Mouse (Mus musculus) liver, embryonic 15.5 days (tissue): ENCODE measurements around the gene Olfr1143. TPM values are rescaled to one million over a fixed set of nuclear protein-coding genes. Genes with fewer than 3 reads are reported as not detected.

Experiments used
- ATAC-seq: fragments of 200-750 bp; cut with Nextera tagmentation; 2 replicates; pipeline ENCODE4 v1.8.0; 2017; ENCODE audit warnings: moderate number of reproducible peaks, mild to moderate bottlenecking, moderate library complexity; ENCODE audit not compliant: insufficient read depth
- H3K27ac ChIP-seq: fragments of 300-500 bp; sonication (generic); replicated peaks from 2 replicates; pipeline ENCODE4 v1.5.1; 2015; ENCODE audit warnings: mild to moderate bottlenecking, inconsistent platforms
- H3K27me3 ChIP-seq: fragments of 300-500 bp; sonication (generic); 2 replicates; pipeline ENCODE4 v1.6.1; 2015; ENCODE audit warnings: mild to moderate bottlenecking, inconsistent platforms
- H3K36me3 ChIP-seq: fragments of 300-500 bp; sonication (generic); replicated peaks from 2 replicates; pipeline ENCODE4 v1.6.1; 2015; ENCODE audit warnings: moderate library complexity, mild to moderate bottlenecking, inconsistent platforms
- H3K4me1 ChIP-seq: fragments of 300-500 bp; sonication (generic); replicated peaks from 2 replicates; pipeline ENCODE4 v1.6.1; 2015; ENCODE audit warnings: inconsistent platforms
- H3K4me2 ChIP-seq: fragments of 300-500 bp; sonication (generic); 2 replicates; pipeline ENCODE4 v1.6.1; 2015; ENCODE audit warnings: moderate library complexity, mild to moderate bottlenecking, inconsistent platforms
- H3K4me3 ChIP-seq: fragments of 300-500 bp; sonication (generic); replicated peaks from 2 replicates; pipeline ENCODE4 v1.5.1; 2015; ENCODE audit warnings: mild to moderate bottlenecking, inconsistent platforms
- H3K9ac ChIP-seq: fragments of 300-500 bp; sonication (generic); 2 replicates; pipeline ENCODE4 v1.6.1; 2015; ENCODE audit warnings: moderate library complexity, mild to moderate bottlenecking, inconsistent platforms
- H3K9me3 ChIP-seq: fragments of 300-500 bp; sonication (generic); replicated peaks from 2 replicates; pipeline ENCODE4 v1.6.1; 2016; ENCODE audit warnings: inconsistent platforms
- WGBS: fragments of 180-500 bp; shearing (Covaris S2); methylation state at CpG from one replicate; pipeline ENCODE4 v1.1.7; 2015; ENCODE audit warnings: mixed read lengths; ENCODE audit not compliant: insufficient replicate concordance; 5-methylcytosine and 5-hydroxymethylcytosine counted together
- polyA plus RNA-seq: library from polyadenylated mRNA; unstranded; fragments of >200 nt; fragmentation: Nextera tagmentation; extraction: Ambion mirVana; gene quantifications from 2 replicates; pipeline ENCODE4 v1.2.1, GENCODE M21; 2015

Olfr1143 gene
- not detected in 2 replicates for polyA plus RNA-seq

DNA sequence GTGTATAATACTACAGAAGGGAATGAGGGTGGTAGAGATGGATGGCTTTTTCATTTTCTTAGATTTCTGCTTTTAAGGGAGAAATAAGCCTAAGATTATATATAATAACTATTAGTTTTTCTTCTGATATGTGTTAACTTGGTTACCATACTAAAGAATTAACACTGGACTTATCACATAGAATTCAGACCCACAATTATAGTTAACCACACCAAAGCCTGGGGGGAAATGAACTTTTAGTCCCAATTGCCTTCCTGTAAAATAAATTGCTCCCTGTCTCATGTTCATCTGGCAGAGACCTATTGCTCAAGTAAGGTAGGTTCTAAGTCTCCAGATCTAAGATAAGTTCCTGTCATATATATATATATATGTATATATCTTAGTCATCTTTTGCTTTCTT lies at the start of gene Olfr1143:
Olfr1143 (plus strand) TSS at position 301 of the 400 bp plus-strand sequence.
- no peak within 1 kb of the TSS for H3K4me3 ChIP-seq
- H3K27ac ChIP-seq = no peak within 1 kb of the TSS
- no peak within 1 kb of the TSS for H3K4me2 ChIP-seq
- H3K27me3 ChIP-seq = no peaks in the 10 kb centered on the region
- H3K36me3 ChIP-seq = no peaks in the 10 kb centered on the region
- no peak within 1 kb of the TSS for H3K9ac ChIP-seq
- H3K4me1 ChIP-seq = no peaks in the 10 kb centered on the region
- no peak for ATAC-seq
- H3K9me3 ChIP-seq = no peaks in the 10 kb centered on the region

DNA sequence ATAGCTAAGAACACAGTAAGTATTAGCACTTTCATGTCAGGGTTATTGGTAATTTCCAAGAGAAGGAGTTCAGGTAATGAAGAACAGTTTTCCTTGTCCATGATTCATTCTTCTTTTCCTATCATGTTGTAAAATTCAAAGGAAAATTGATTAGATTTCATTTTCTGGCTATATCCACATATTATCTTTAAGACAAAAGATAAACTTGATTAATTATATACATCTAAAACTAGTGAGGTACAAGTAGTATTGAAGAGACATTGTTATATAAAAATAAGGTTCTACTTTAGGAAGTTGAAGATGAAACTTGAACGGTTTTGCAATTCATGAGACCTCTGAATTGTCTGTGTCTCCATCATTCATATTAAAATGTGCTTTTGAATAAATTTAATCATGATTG lies 46.5 kb upstream of the Olfr1143 start, which contains the start of gene Olfr1141:
Olfr1141 (minus strand) TSS at position 101 of the 400 bp plus-strand sequence.
- no peak within 1 kb of the TSS for H3K9ac ChIP-seq
- no peaks in the 10 kb centered on the region for H3K4me1 ChIP-seq
- ATAC-seq = no peak
- no peak within 1 kb of the TSS for H3K4me2 ChIP-seq
- H3K36me3 ChIP-seq = no peaks in the 10 kb centered on the region
- H3K27ac ChIP-seq = no peak within 1 kb of the TSS
- no peaks in the 10 kb centered on the region for H3K27me3 ChIP-seq
- no peaks in the 10 kb centered on the region for H3K9me3 ChIP-seq
- WGBS = 65% methylated on average over 1 of the region's 1 CpGs
- no peak within 1 kb of the TSS for H3K4me3 ChIP-seq

DNA sequence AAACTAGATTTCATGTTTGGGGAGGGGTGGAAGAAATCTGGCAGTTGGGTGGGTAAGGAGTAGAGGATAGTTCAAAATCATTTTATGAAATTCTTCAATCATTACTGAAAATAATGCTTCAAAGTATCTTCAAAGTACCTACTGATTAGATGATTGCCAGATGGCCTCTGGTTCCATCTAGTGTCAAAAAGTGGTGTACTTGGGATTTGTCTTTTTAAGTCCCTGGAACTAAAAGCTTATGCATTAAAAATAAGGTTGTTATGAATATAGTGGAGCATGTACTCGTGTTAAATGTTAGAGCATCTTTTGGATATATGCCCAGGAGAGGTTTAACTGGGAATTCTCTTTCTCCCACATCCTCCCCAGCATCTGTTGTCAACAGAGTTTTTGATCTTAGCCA lies 24.2 kb upstream of the Olfr1143 start:
- H3K27ac ChIP-seq = no peak overlapping the region
- no peak overlapping the region for H3K4me2 ChIP-seq
- no peaks in the 10 kb centered on the region for H3K4me1 ChIP-seq
- H3K4me3 ChIP-seq = no peak overlapping the region
- H3K9me3 ChIP-seq = no peaks in the 10 kb centered on the region
- no peaks in the 10 kb centered on the region for H3K36me3 ChIP-seq
- 27% methylated on average over 1 of the region's 1 CpGs for WGBS
- no peak for ATAC-seq
- no peak overlapping the region for H3K9ac ChIP-seq
- no peaks in the 10 kb centered on the region for H3K27me3 ChIP-seq

DNA sequence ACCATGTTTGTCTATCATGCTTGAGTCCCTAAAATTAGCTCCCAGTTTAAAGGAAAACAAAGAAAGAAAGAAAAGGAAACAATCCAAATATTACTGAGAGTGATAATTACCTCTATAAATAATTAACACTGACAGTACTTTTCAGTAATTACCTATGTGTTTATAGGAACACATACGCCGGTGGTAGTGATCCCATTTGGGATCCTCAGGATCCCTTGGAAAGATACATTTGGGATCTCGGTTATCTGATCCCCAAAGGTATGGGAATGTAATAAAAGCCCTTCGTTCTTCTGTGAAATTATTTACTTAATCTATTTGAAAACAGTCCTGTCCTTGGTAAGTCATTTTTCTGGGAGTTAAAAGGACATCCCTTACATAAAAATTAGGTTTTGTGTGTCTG lies 21.2 kb upstream of the Olfr1143 start, which contains the start of gene Olfr152:
Olfr152 (plus strand) TSS at position 301 of the 400 bp plus-strand sequence.
- no peaks in the 10 kb centered on the region for H3K27me3 ChIP-seq
- no peaks in the 10 kb centered on the region for H3K4me1 ChIP-seq
- H3K36me3 ChIP-seq = no peaks in the 10 kb centered on the region
- H3K27ac ChIP-seq = no peak within 1 kb of the TSS
- no peak within 1 kb of the TSS for H3K4me3 ChIP-seq
- no peak within 1 kb of the TSS for H3K4me2 ChIP-seq
- no peak for ATAC-seq
- H3K9ac ChIP-seq = no peak within 1 kb of the TSS
- H3K9me3 ChIP-seq = no peaks in the 10 kb centered on the region
- WGBS = 61% methylated on average over 4 of the region's 4 CpGs

DNA sequence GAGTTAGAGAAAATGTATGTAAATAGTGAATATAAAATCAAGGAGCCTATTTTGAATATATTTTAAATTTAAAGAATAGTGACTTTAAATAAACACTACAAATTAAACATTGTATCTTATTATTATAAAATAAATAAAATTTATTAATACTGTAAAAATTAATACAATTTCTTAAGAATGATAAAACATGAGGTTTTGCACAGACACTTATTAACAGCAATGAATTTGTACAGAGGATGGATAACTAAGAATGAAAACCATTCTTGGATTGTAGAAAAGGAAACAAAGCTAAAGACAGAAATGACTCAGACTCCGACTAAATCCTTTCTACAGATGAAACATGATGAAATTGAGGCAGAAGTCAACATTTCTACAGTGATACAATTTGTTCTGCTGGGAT lies 9.1 kb downstream of the Olfr1143 start, which contains the start of gene Olfr1145:
Olfr1145 (plus strand) TSS at position 301 of the 400 bp plus-strand sequence.
- H3K9me3 ChIP-seq = no peaks in the 10 kb centered on the region
- H3K4me3 ChIP-seq = no peak within 1 kb of the TSS
- no peak within 1 kb of the TSS for H3K9ac ChIP-seq
- H3K36me3 ChIP-seq = no peaks in the 10 kb centered on the region
- no peaks in the 10 kb centered on the region for H3K4me1 ChIP-seq
- no peaks in the 10 kb centered on the region for H3K27me3 ChIP-seq
- ATAC-seq = no peak
- H3K4me2 ChIP-seq = no peak within 1 kb of the TSS
- WGBS = 41% methylated on average over 1 of the region's 1 CpGs
- H3K27ac ChIP-seq = no peak within 1 kb of the TSS

DNA sequence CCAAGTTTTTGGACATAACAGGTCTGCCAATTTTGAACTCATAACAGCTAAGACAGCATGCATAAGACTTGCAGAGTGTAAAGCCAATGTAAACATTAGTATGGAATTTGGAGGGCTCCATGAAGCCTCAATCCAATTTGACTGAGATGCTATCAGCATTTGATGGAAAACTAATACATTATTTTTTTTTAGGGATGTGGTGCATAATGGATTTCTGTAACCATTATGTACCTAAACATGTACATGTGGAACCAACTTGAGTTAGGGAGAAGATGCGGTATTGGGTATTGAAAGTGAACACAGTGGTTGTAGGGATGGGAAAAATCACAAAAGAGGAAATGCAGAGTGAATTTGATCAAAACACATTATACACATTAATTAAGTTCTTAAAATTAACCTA lies 29.8 kb downstream of the Olfr1143 start, which contains the start of gene Olfr1148:
Olfr1148 (plus strand) TSS at position 301 of the 400 bp plus-strand sequence.
- H3K9me3 ChIP-seq = no peaks in the 10 kb centered on the region
- no peaks in the 10 kb centered on the region for H3K36me3 ChIP-seq
- H3K4me2 ChIP-seq = no peak within 1 kb of the TSS
- no peak for ATAC-seq
- H3K4me3 ChIP-seq = no peak within 1 kb of the TSS
- H3K9ac ChIP-seq = no peak within 1 kb of the TSS
- no peaks in the 10 kb centered on the region for H3K4me1 ChIP-seq
- WGBS = 62% methylated on average over 1 of the region's 1 CpGs
- no peaks in the 10 kb centered on the region for H3K27me3 ChIP-seq
- no peak within 1 kb of the TSS for H3K27ac ChIP-seq

DNA sequence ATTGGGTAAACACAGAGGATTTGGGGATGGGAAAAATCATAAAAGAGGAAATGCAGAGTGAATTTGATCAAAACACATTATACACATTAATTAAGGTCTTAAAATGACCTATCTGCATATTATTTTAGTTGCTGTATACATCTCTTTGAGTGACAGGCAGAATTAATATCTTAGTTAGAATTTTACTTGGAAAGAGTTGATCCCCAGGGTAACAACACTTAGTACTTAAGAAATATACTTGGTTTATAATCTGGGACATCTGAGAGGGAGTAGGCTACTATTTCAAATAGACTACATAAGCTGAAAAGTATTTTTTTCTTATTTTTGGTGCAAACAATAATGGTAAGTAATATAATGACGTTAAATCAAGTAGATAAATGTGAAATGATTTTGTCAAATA lies 43.3 kb downstream of the Olfr1143 start, which contains the start of gene Olfr1150-ps1:
Olfr1150-ps1 (plus strand) TSS at position 301 of the 400 bp plus-strand sequence.
- Histone ChIP-seq H3K9me3 (no peaks in the 10 kb centered on the region), H3K4me2 (no peak within 1 kb of the TSS), H3K9ac (no peak within 1 kb of the TSS), H3K27ac (no peak within 1 kb of the TSS), H3K4me3 (no peak within 1 kb of the TSS), H3K4me1 (no peaks in the 10 kb centered on the region), H3K36me3 (no peaks in the 10 kb centered on the region), H3K27me3 (no peaks in the 10 kb centered on the region)
- 43% methylated on average over 1 of the region's 1 CpGs for WGBS
- ATAC-seq = no peak

Other genes with a start within 250 kb of the Olfr1143 start
- gene Olfr1129, start 226.7 kb upstream of the Olfr1143 start, polyA plus RNA-seq = not detected in 2 replicates
- gene Olfr1130, start 194.4 kb upstream of the Olfr1143 start, polyA plus RNA-seq = not detected in 2 replicates
- gene Olfr1131, start 173.5 kb upstream of the Olfr1143 start, polyA plus RNA-seq = not detected in 2 replicates
- not detected in 2 replicates for gene Olfr1132, start 163.1 kb upstream of the Olfr1143 start, polyA plus RNA-seq
- gene Olfr1133, start 153.2 kb upstream of the Olfr1143 start, polyA plus RNA-seq = not detected in 2 replicates
- gene Olfr1134, start 142.1 kb upstream of the Olfr1143 start, polyA plus RNA-seq = not detected in 2 replicates
- gene Olfr1135, start 126.9 kb upstream of the Olfr1143 start, polyA plus RNA-seq = not detected in 2 replicates
- gene Olfr1136, start 106.6 kb upstream of the Olfr1143 start, polyA plus RNA-seq = not detected in 2 replicates
- not detected in 2 replicates for gene Olfr1137, start 87.4 kb upstream of the Olfr1143 start, polyA plus RNA-seq
- not detected in 2 replicates for gene Olfr1138, start 60.6 kb upstream of the Olfr1143 start, polyA plus RNA-seq
- gene Olfr1140, start 56.8 kb upstream of the Olfr1143 start, polyA plus RNA-seq = not detected in 2 replicates
- not detected in 2 replicates for gene Olfr1141, start 46.6 kb upstream of the Olfr1143 start, polyA plus RNA-seq
- not detected in 2 replicates for gene Olfr152, start 21.1 kb upstream of the Olfr1143 start, polyA plus RNA-seq
- not detected in 2 replicates for gene Olfr1145, start 9.2 kb downstream of the Olfr1143 start, polyA plus RNA-seq
- not detected in 2 replicates for gene Olfr1148, start 29.9 kb downstream of the Olfr1143 start, polyA plus RNA-seq
- gene Olfr1150-ps1, start 43.4 kb downstream of the Olfr1143 start, polyA plus RNA-seq = not detected in 2 replicates
- not detected in 2 replicates for gene Olfr1151, start 55.3 kb downstream of the Olfr1143 start, polyA plus RNA-seq
- gene Olfr1152, start 65.9 kb downstream of the Olfr1143 start, polyA plus RNA-seq = not detected in 2 replicates
- not detected in 2 replicates for gene Olfr1153, start 94.4 kb downstream of the Olfr1143 start, polyA plus RNA-seq
- not detected in 2 replicates for gene Olfr1154, start 104.6 kb downstream of the Olfr1143 start, polyA plus RNA-seq
- not detected in 2 replicates for gene Olfr1155, start 144.5 kb downstream of the Olfr1143 start, polyA plus RNA-seq
- not detected in 2 replicates for gene Olfr1156, start 152.5 kb downstream of the Olfr1143 start, polyA plus RNA-seq
- gene Olfr1157, start 167.7 kb downstream of the Olfr1143 start, polyA plus RNA-seq = not detected in 2 replicates
- gene Olfr74, start 174.1 kb downstream of the Olfr1143 start, polyA plus RNA-seq = not detected in 2 replicates
- gene Olfr1158, start 189.5 kb downstream of the Olfr1143 start, polyA plus RNA-seq = not detected in 2 replicates
- gene Olfr1160, start 207.7 kb downstream of the Olfr1143 start, polyA plus RNA-seq = not detected in 2 replicates
- gene Olfr1161, start 222.2 kb downstream of the Olfr1143 start, polyA plus RNA-seq = not detected in 2 replicates
- gene Olfr73, start 237.1 kb downstream of the Olfr1143 start, polyA plus RNA-seq = not detected in 2 replicates